ENCODE assay signal across 21 mouse cellular contexts in the genomic region with DNA sequence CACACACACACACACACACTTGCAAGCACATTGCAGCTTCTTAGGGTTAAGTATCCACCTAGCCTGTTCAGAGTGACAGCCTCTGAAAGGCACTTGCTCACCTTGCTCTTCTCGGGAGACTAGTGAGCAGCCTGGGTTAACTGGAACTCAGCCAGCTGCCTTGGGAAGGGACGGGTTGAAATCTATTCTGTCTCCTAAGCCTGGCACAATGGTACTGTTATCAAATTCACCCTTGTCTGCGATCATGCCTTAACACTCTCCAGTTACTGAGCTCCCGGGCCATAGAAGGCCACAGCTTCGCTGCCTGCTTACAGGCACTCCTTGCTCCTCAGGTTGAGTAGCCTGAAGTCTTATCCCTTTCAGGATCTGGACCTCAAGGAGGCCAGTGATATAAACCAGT. TPM values are rescaled to one million over a fixed set of nuclear protein-coding genes. Genes with fewer than 3 reads are reported as not detected.
DNase-seq lines count a peak whose midpoint lies in the region; ATAC-seq and TF ChIP-seq lines count a peak whose summit lies in the region.
"Had no signal": no experiment of that assay in that cellular context is flagged by ENCODE, and none has a peak within 500 bp of the region (broad histone marks: within the 10 kb centered on the region; RNA-seq: fewer than 3 reads in every experiment).

No protein-coding gene starts in this region.

- no peak overlapping the region for H3K4me2 ChIP-seq in heart, embryonic 13.5 days
- H3K4me2 ChIP-seq in lung, postnatal 0 days (replicated peaks; ENCODE audit: low read depth, low read length) = no peak overlapping the region
- H3K4me2 ChIP-seq: embryonic facial prominence, embryonic 15.5 days; forebrain, embryonic 13.5 days; hindbrain, embryonic 12.5 days; liver, embryonic 15.5 days had no signal

- H3K9ac ChIP-seq in heart, embryonic 13.5 days = no peak overlapping the region
- H3K9ac ChIP-seq in lung, postnatal 0 days (replicated peaks; ENCODE audit: low read depth) = no peak overlapping the region
- H3K9ac ChIP-seq: embryonic facial prominence, embryonic 15.5 days; forebrain, embryonic 13.5 days; hindbrain, embryonic 12.5 days; liver, embryonic 15.5 days had no signal

- H3K9me3 ChIP-seq in heart, embryonic 13.5 days = no peaks in the 10 kb centered on the region
- no peaks in the 10 kb centered on the region for H3K9me3 ChIP-seq in lung, postnatal 0 days (ENCODE audit: low read length)
- H3K9me3 ChIP-seq: embryonic facial prominence, embryonic 15.5 days; forebrain, embryonic 13.5 days; hindbrain, embryonic 12.5 days; liver, embryonic 15.5 days had no signal

- ATAC-seq in heart, embryonic 13.5 days (ENCODE audit: extremely low read depth, insufficient number of reproducible peaks, low FRiP score, low TSS enrichment) = no peak
- ATAC-seq in lung, postnatal 0 days = no peak
- ATAC-seq: forebrain, embryonic 13.5 days; intestine, postnatal 0 days had no signal

- no peaks in the 10 kb centered on the region for H3K27me3 ChIP-seq in heart, embryonic 13.5 days (replicated peaks)
- no peaks in the 10 kb centered on the region for H3K27me3 ChIP-seq in lung, postnatal 0 days (replicated peaks; ENCODE audit: insufficient read depth, low read length)
- H3K27me3 ChIP-seq: embryonic facial prominence, embryonic 15.5 days; forebrain, embryonic 13.5 days; hindbrain, embryonic 12.5 days; liver, embryonic 15.5 days had no signal

- no peak for TF ChIP-seq CTCF in lung, postnatal 0 days (IDR thresholded peaks at IDR 0.05)

- peak overlapping the region; percentile 37 for H3K27ac ChIP-seq in heart, embryonic 13.5 days (replicated peaks)
- H3K27ac ChIP-seq in lung, postnatal 0 days (ENCODE audit: low read length) = no peak overlapping the region
- H3K27ac ChIP-seq: embryonic facial prominence, embryonic 15.5 days; forebrain, embryonic 13.5 days; hindbrain, embryonic 12.5 days; liver, embryonic 15.5 days had no signal

- no peak for TF ChIP-seq EP300 in lung, postnatal 0 days (IDR thresholded peaks at IDR 0.05)

- H3K36me3 ChIP-seq in heart, embryonic 13.5 days = peaks cover 29% of the 10 kb centered on the region
- H3K36me3 ChIP-seq in lung, postnatal 0 days (ENCODE audit: insufficient read depth, low read length) = 0 out of 2 replicates have a peak, but pooled peaks cover 8% of the 10 kb centered on the region

- H3K4me3 ChIP-seq in heart, embryonic 13.5 days = no peak overlapping the region
- no peak overlapping the region for H3K4me3 ChIP-seq in lung, postnatal 0 days (ENCODE audit: low read depth, low read length)
- H3K4me3 ChIP-seq: embryonic facial prominence, embryonic 15.5 days; forebrain, embryonic 13.5 days; hindbrain, embryonic 12.5 days; liver, embryonic 15.5 days had no signal

- DNase-seq in cerebellum, postnatal 10 days = peak; percentile 53 to 62
- DNase-seq in cerebellum, postnatal 4 days (ENCODE audit: low spot score in 2 of 2) = no peak
- DNase-seq in heart, adult 9 months (ENCODE audit: low spot score in 2 of 2) = no peak
- peak; percentile 36 for DNase-seq in brain, adult 2 months (ENCODE audit: low read depth, low spot score)
- DNase-seq in heart, postnatal 4 days = peak; percentile 54
- DNase-seq in lung, postnatal 0 days (ENCODE audit: low spot score) = no peak
- no peak for DNase-seq in gastrocnemius, postnatal 10 days
- DNase-seq: adrenal gland, postnatal 25 days; kidney, postnatal 4 days; layer of hippocampus, postnatal 36 days; lung, postnatal 4 days had no signal

- 26% methylated on average over 5 of the region's 5 CpGs for WGBS in heart, embryonic 13.5 days
- WGBS in lung, postnatal 0 days = 47% methylated on average over 5 of the region's 5 CpGs

- H3K4me1 ChIP-seq in heart, embryonic 13.5 days = peaks cover 52% of the 10 kb centered on the region
- H3K4me1 ChIP-seq in lung, postnatal 0 days (ENCODE audit: insufficient read depth, low read depth, low read length) = 0 out of 2 replicates have a peak, but pooled peaks cover 6% of the 10 kb centered on the region

RNA-seq across cellular contexts. Expression of a gene that starts 9.2 kb away (rescaled TPM):
- polyA plus RNA-seq in heart, embryonic 13.5 days (2015; fragmentation: Nextera tagmentation; extraction: Ambion mirVana) = 47.2 and 49.8 TPM in 2 replicates
- 10 to 100 TPM; 59.7 to 60.7 TPM for total RNA-seq in heart, postnatal 4 days (2021)
- polyA plus RNA-seq in lung, postnatal 0 days (2015; fragmentation: Nextera tagmentation; extraction: Ambion mirVana) = 28.0 and 30.5 TPM in 2 replicates
- total RNA-seq in gastrocnemius, postnatal 10 days (2021) = 10 to 100 TPM; 36.7 to 44.2 TPM

RNA-seq across cellular contexts. Expression of a gene that starts 40.7 kb away (rescaled TPM):
- 27.9 and 30.0 TPM in 2 replicates for polyA plus RNA-seq in heart, embryonic 13.5 days (2015; fragmentation: Nextera tagmentation; extraction: Ambion mirVana)
- total RNA-seq in heart, postnatal 4 days (2021) = 10 to 100 TPM; 23.1 to 25.4 TPM
- polyA plus RNA-seq in lung, postnatal 0 days (2015; fragmentation: Nextera tagmentation; extraction: Ambion mirVana) = 17.0 and 19.3 TPM in 2 replicates
- 10 to 100 TPM; 23.7 to 25.6 TPM for total RNA-seq in gastrocnemius, postnatal 10 days (2021)

RNA-seq across cellular contexts. Expression of a gene that starts 53.1 kb away (rescaled TPM):
- not detected in 2 replicates for polyA plus RNA-seq in heart, embryonic 13.5 days (2015; fragmentation: Nextera tagmentation; extraction: Ambion mirVana)
- total RNA-seq in heart, postnatal 4 days (2021) = under 1 TPM in 1 of 2 experiments, not detected in 1; 0.21 TPM
- polyA plus RNA-seq in lung, postnatal 0 days (2015; fragmentation: Nextera tagmentation; extraction: Ambion mirVana) = 0.11 and 0.13 TPM in 2 replicates
- not detected for total RNA-seq in gastrocnemius, postnatal 10 days (2021)
- total RNA-seq: adrenal gland, postnatal 25 days; gastrocnemius, adult 18-20 months had no signal
- polyA plus RNA-seq: C2C12; embryonic facial prominence, embryonic 15.5 days; forebrain, embryonic 13.5 days; hindbrain, embryonic 12.5 days; intestine, postnatal 0 days; limb, embryonic 11.5 days; liver, embryonic 15.5 days; thymus, postnatal 0 days had no signal

Comparison
In these comparisons a context has a peak if more than half of its experiments do, and no peak if none do; other contexts are left out.
1. DNase-seq: peak in cerebellum, postnatal 10 days (2 of 2), brain, adult 2 months (single experiment) and heart, postnatal 4 days (single experiment); none in cerebellum, postnatal 4 days (0 of 2), heart, adult 9 months (0 of 2), lung, postnatal 0 days (single experiment) and gastrocnemius, postnatal 10 days (single experiment).